In genomic region chr2:137417691-137418090, GRCm38 (mm10) we compare ENCODE assay signal across 25 mouse cellular contexts.
DNase-seq lines count a peak whose midpoint lies in the region; ATAC-seq and TF ChIP-seq lines count a peak whose summit lies in the region.
"Had no signal": no experiment of that assay in that cellular context is flagged by ENCODE, and none has a peak within 500 bp of the region (broad histone marks: within the 10 kb centered on the region; RNA-seq: fewer than 3 reads in every experiment).

No protein-coding gene starts in this region.

- H3K9me3 ChIP-seq in kidney, embryonic 15.5 days (replicated peaks): no peaks in the 10 kb centered on the region
- H3K9me3 ChIP-seq in midbrain, embryonic 11.5 days (ENCODE audit: control insufficient read depth, low read length): no peaks in the 10 kb centered on the region
- H3K9me3 ChIP-seq in midbrain, embryonic 13.5 days: no peaks in the 10 kb centered on the region
- H3K9me3 ChIP-seq: forebrain, embryonic 10.5 days; forebrain, embryonic 13.5 days; hindbrain, embryonic 10.5 days; hindbrain, embryonic 13.5 days had no signal

- no peak for ATAC-seq in kidney, embryonic 15.5 days (replicated peaks; ENCODE audit: low FRiP score)
- ATAC-seq in midbrain, embryonic 11.5 days (ENCODE audit: low FRiP score): no peak
- no peak for ATAC-seq in midbrain, embryonic 13.5 days
- ATAC-seq: forebrain, embryonic 13.5 days; forebrain, embryonic 16.5 days; Patski had no signal

- no peaks in the 10 kb centered on the region for H3K27me3 ChIP-seq in kidney, adult 2 months (replicated peaks; ENCODE audit: control insufficient read depth, insufficient read depth, low read length)
- no peaks in the 10 kb centered on the region for H3K27me3 ChIP-seq in kidney, embryonic 15.5 days
- no peaks in the 10 kb centered on the region for H3K27me3 ChIP-seq in midbrain, embryonic 11.5 days (ENCODE audit: control insufficient read depth, insufficient read depth, low read length)
- no peaks in the 10 kb centered on the region for H3K27me3 ChIP-seq in midbrain, embryonic 13.5 days
- H3K27me3 ChIP-seq: CH12.LX; forebrain, embryonic 13.5 days; hindbrain, embryonic 13.5 days; Patski had no signal

- no peak for TF ChIP-seq POLR2A in kidney, adult 2 months (IDR thresholded peaks at IDR 0.05; ENCODE audit: low read depth, low read length)

- peak; percentile 49 for DNase-seq in kidney, adult 2 months
- peak; percentile 54 for DNase-seq in kidney, postnatal 10 days
- DNase-seq in kidney, adult 8-10 months: no peak
- peak; percentile 39 for DNase-seq in midbrain, embryonic 11.5 days (ENCODE audit: low spot score, missing footprints)
- DNase-seq in left cerebral cortex, postnatal 4 days: no peak
- DNase-seq: adrenal gland, postnatal 10 days; adrenal gland, postnatal 36 days; B cell, adult 2 months; cerebellum, adult 18-20 months; cerebellum, adult 9-10 months; cerebellum, postnatal 14 days; gastrocnemius, postnatal 10 days; gastrocnemius, postnatal 36 days; heart, postnatal 36 days had no signal

- WGBS in kidney, adult 2 months: 79% methylated on average over 6 of the region's 6 CpGs
- WGBS in kidney, embryonic 15.5 days: 55% methylated on average over 6 of the region's 6 CpGs
- WGBS in midbrain, embryonic 11.5 days: 91% methylated on average over 6 of the region's 6 CpGs
- 88% methylated on average over 6 of the region's 6 CpGs for WGBS in midbrain, embryonic 13.5 days

- no peak overlapping the region for H3K9ac ChIP-seq in kidney, embryonic 15.5 days
- H3K9ac ChIP-seq in midbrain, embryonic 11.5 days (ENCODE audit: low read length): no peak overlapping the region
- no peak overlapping the region for H3K9ac ChIP-seq in midbrain, embryonic 13.5 days (replicated peaks)
- H3K9ac ChIP-seq: forebrain, embryonic 13.5 days; hindbrain, embryonic 13.5 days had no signal

- intact Hi-C loops in left cerebral cortex, postnatal 4 days (cut with DNase I): no loop called here

- H3K36me3 ChIP-seq in kidney, adult 2 months (ENCODE audit: control insufficient read depth, insufficient read depth, low read length): no peaks in the 10 kb centered on the region
- H3K36me3 ChIP-seq in kidney, embryonic 15.5 days: no peaks in the 10 kb centered on the region
- H3K36me3 ChIP-seq in midbrain, embryonic 11.5 days (ENCODE audit: control insufficient read depth, insufficient read depth, low read length): no peaks in the 10 kb centered on the region
- no peaks in the 10 kb centered on the region for H3K36me3 ChIP-seq in midbrain, embryonic 13.5 days
- H3K36me3 ChIP-seq: forebrain, embryonic 10.5 days; G1E; hindbrain, embryonic 10.5 days; hindbrain, embryonic 13.5 days had no signal

- no peak overlapping the region for H3K4me2 ChIP-seq in kidney, embryonic 15.5 days
- H3K4me2 ChIP-seq in midbrain, embryonic 11.5 days: no peak overlapping the region
- H3K4me2 ChIP-seq in midbrain, embryonic 13.5 days (replicated peaks): no peak overlapping the region
- H3K4me2 ChIP-seq: forebrain, embryonic 13.5 days; heart, embryonic 11.5 days; hindbrain, embryonic 13.5 days had no signal

- no peak overlapping the region for H3K27ac ChIP-seq in kidney, adult 2 months (ENCODE audit: insufficient read depth, low read depth, low read length)
- H3K27ac ChIP-seq in kidney, embryonic 15.5 days: no peak overlapping the region
- H3K27ac ChIP-seq in midbrain, embryonic 11.5 days (ENCODE audit: low read depth, low read length): no peak overlapping the region
- H3K27ac ChIP-seq in midbrain, embryonic 13.5 days: no peak overlapping the region
- H3K27ac ChIP-seq: forebrain, embryonic 10.5 days; forebrain, embryonic 13.5 days; hindbrain, embryonic 10.5 days; hindbrain, embryonic 13.5 days had no signal

- no peak for TF ChIP-seq CTCF in kidney, adult 2 months (conservative IDR thresholded peaks at IDR 0.05; ENCODE audit: insufficient read depth, insufficient read length, low read depth, low read length)

- H3K4me3 ChIP-seq in kidney, adult 2 months (ENCODE audit: insufficient read depth, low read depth, low read length): no peak overlapping the region
- no peak overlapping the region for H3K4me3 ChIP-seq in kidney, embryonic 15.5 days (replicated peaks)
- H3K4me3 ChIP-seq in midbrain, embryonic 11.5 days (ENCODE audit: low read depth, low read length): no peak overlapping the region
- H3K4me3 ChIP-seq in midbrain, embryonic 13.5 days (replicated peaks): no peak overlapping the region
- H3K4me3 ChIP-seq: forebrain, embryonic 10.5 days; forebrain, embryonic 13.5 days; hindbrain, embryonic 10.5 days; hindbrain, embryonic 13.5 days had no signal

- H3K4me1 ChIP-seq in kidney, adult 2 months (ENCODE audit: control insufficient read depth, insufficient read depth, low read length): 0 out of 2 replicates have a peak, but pooled peaks cover 3% of the 10 kb centered on the region
- 0 out of 2 replicates have a peak, but pooled peaks cover 3% of the 10 kb centered on the region for H3K4me1 ChIP-seq in kidney, embryonic 15.5 days
- no peaks in the 10 kb centered on the region for H3K4me1 ChIP-seq in midbrain, embryonic 11.5 days (ENCODE audit: control insufficient read depth, insufficient read depth, low read length)
- 0 out of 2 replicates have a peak, but pooled peaks cover 2% of the 10 kb centered on the region for H3K4me1 ChIP-seq in midbrain, embryonic 13.5 days (replicated peaks)
- H3K4me1 ChIP-seq: forebrain, embryonic 10.5 days; hindbrain, embryonic 10.5 days; hindbrain, embryonic 13.5 days had no signal

Comparison
In these comparisons a context has a peak if more than half of its experiments do, and no peak if none do; other contexts are left out.
1. DNase-seq: peak in kidney, adult 2 months (single experiment), kidney, postnatal 10 days (single experiment) and midbrain, embryonic 11.5 days (single experiment); none in kidney, adult 8-10 months (0 of 2) and left cerebral cortex, postnatal 4 days (single experiment).